In genomic region chr12:7637629-7638028, GRCm38 (mm10) we compare ENCODE assay signal across 26 mouse cellular contexts.
DNase-seq lines count a peak whose midpoint lies in the region; ATAC-seq and TF ChIP-seq lines count a peak whose summit lies in the region.
"Had no signal": no experiment of that assay in that cellular context is flagged by ENCODE, and none has a peak within 500 bp of the region (broad histone marks: within the 10 kb centered on the region; RNA-seq: fewer than 3 reads in every experiment).

No protein-coding gene starts in this region.

- H3K9ac ChIP-seq in hindbrain, embryonic 13.5 days = no peak overlapping the region
- no peak overlapping the region for H3K9ac ChIP-seq in hindbrain, postnatal 0 days (replicated peaks; ENCODE audit: low read length)
- H3K9ac ChIP-seq: embryonic facial prominence, embryonic 15.5 days; heart, embryonic 15.5 days; hindbrain, embryonic 15.5 days had no signal

- H3K36me3 ChIP-seq in heart, embryonic 10.5 days = no peaks in the 10 kb centered on the region
- H3K36me3 ChIP-seq in hindbrain, embryonic 13.5 days = no peaks in the 10 kb centered on the region
- no peaks in the 10 kb centered on the region for H3K36me3 ChIP-seq in hindbrain, postnatal 0 days (ENCODE audit: insufficient read depth, low read length)
- H3K36me3 ChIP-seq: embryonic facial prominence, embryonic 15.5 days; forebrain, embryonic 10.5 days; G1E; heart, embryonic 15.5 days; hindbrain, embryonic 10.5 days; hindbrain, embryonic 15.5 days had no signal

- no peaks in the 10 kb centered on the region for H3K4me1 ChIP-seq in heart, embryonic 10.5 days
- peaks cover 5% of the 10 kb centered on the region; the same call in 1 of the 2 replicates for H3K4me1 ChIP-seq in hindbrain, embryonic 13.5 days (replicated peaks)
- H3K4me1 ChIP-seq in hindbrain, postnatal 0 days (ENCODE audit: insufficient read depth, low read length) = no peaks in the 10 kb centered on the region
- H3K4me1 ChIP-seq in lung, adult 2 months (ENCODE audit: control insufficient read depth, insufficient read depth, low read length) = no peaks in the 10 kb centered on the region
- H3K4me1 ChIP-seq: embryonic facial prominence, embryonic 15.5 days; forebrain, embryonic 10.5 days; heart, embryonic 15.5 days; hindbrain, embryonic 10.5 days had no signal

- no peaks in the 10 kb centered on the region for H3K27me3 ChIP-seq in heart, embryonic 10.5 days (ENCODE audit: insufficient read depth, poor library complexity, severe bottlenecking)
- no peaks in the 10 kb centered on the region for H3K27me3 ChIP-seq in hindbrain, embryonic 13.5 days
- H3K27me3 ChIP-seq in hindbrain, postnatal 0 days (ENCODE audit: insufficient read depth, low read length) = no peaks in the 10 kb centered on the region
- H3K27me3 ChIP-seq: embryonic facial prominence, embryonic 15.5 days; heart, embryonic 15.5 days; hindbrain, embryonic 15.5 days had no signal

- H3K4me3 ChIP-seq in heart, embryonic 10.5 days = no peak overlapping the region
- no peak overlapping the region for H3K4me3 ChIP-seq in hindbrain, embryonic 13.5 days
- no peak overlapping the region for H3K4me3 ChIP-seq in hindbrain, postnatal 0 days (ENCODE audit: low read length)
- no peak overlapping the region for H3K4me3 ChIP-seq in lung, adult 2 months (replicated peaks; ENCODE audit: extremely low read depth, low read depth, low read length)
- H3K4me3 ChIP-seq: embryonic facial prominence, embryonic 15.5 days; erythroblast, embryonic 14.5 days; forebrain, embryonic 10.5 days; gastrocnemius, adult 2 months; heart, embryonic 15.5 days; hindbrain, embryonic 10.5 days; hindbrain, embryonic 15.5 days had no signal

- 79% methylated on average over 4 of the region's 4 CpGs for WGBS in heart, embryonic 10.5 days
- 64% methylated on average over 4 of the region's 4 CpGs for WGBS in hindbrain, embryonic 13.5 days
- WGBS in hindbrain, postnatal 0 days = 66% methylated on average over 4 of the region's 4 CpGs
- 57% methylated on average over 4 of the region's 4 CpGs for WGBS in lung, adult 2 months

- no peak for TF ChIP-seq POLR2A in lung, adult 2 months (IDR thresholded peaks at IDR 0.05; ENCODE audit: borderline replicate concordance, extremely low read depth, low read depth, low read length)

- no peak overlapping the region for H3K27ac ChIP-seq in heart, embryonic 10.5 days
- peak overlapping the region; percentile 18; the same call in 1 of the 2 replicates for H3K27ac ChIP-seq in hindbrain, embryonic 13.5 days
- H3K27ac ChIP-seq in hindbrain, postnatal 0 days = no peak overlapping the region
- H3K27ac ChIP-seq: embryonic facial prominence, embryonic 15.5 days; forebrain, embryonic 10.5 days; gastrocnemius, adult 2 months; heart, embryonic 15.5 days; hindbrain, embryonic 10.5 days; hindbrain, embryonic 15.5 days had no signal

- no peaks in the 10 kb centered on the region for H3K9me3 ChIP-seq in heart, embryonic 10.5 days
- no peaks in the 10 kb centered on the region for H3K9me3 ChIP-seq in hindbrain, embryonic 13.5 days
- H3K9me3 ChIP-seq in hindbrain, postnatal 0 days (ENCODE audit: low read length) = no peaks in the 10 kb centered on the region
- H3K9me3 ChIP-seq: embryonic facial prominence, embryonic 15.5 days; forebrain, embryonic 10.5 days; heart, embryonic 15.5 days; hindbrain, embryonic 10.5 days; hindbrain, embryonic 15.5 days had no signal

- no peak for TF ChIP-seq CTCF in hindbrain, postnatal 0 days (IDR thresholded peaks at IDR 0.05; ENCODE audit: low read depth)
- TF ChIP-seq CTCF in lung, adult 2 months (IDR thresholded peaks at IDR 0.05; ENCODE audit: insufficient read depth, low read length) = no peak

- ATAC-seq in hindbrain, embryonic 13.5 days (ENCODE audit: low FRiP score) = no peak
- no peak for ATAC-seq in hindbrain, postnatal 0 days
- ATAC-seq: CD4-positive, CD25-positive, alpha-beta regulatory T cell, adult 4 months; inflammation-experienced regulatory T-cells, adult 6 months had no signal

- intact Hi-C loops in heart, postnatal 25 days (cut with DNase I) = no loop called here

- DNase-seq in adrenal gland, postnatal 10 days = peak; percentile 8
- no peak for DNase-seq in adrenal gland, postnatal 36 days
- peak; percentile 92 for DNase-seq in heart, adult 11 months
- DNase-seq in heart, embryonic 10.5 days (ENCODE audit: low spot score) = no peak
- no peak for DNase-seq in hindbrain, postnatal 0 days (ENCODE audit: low spot score)
- DNase-seq in heart, postnatal 25 days (ENCODE audit: low spot score) = peak; percentile 1
- DNase-seq in lung, adult 2 months = no peak
- DNase-seq: adrenal gland, adult 8-10 months; B cell, adult 2 months; cerebellum, adult 11 months; cerebellum, adult 8-10 months; cerebellum, postnatal 14 days; embryo, embryonic 11 days; gastrocnemius, adult 2 months; gastrocnemius, postnatal 25 days; kidney, adult 8-10 months had no signal

- no peak overlapping the region for H3K4me2 ChIP-seq in hindbrain, embryonic 13.5 days
- no peak overlapping the region for H3K4me2 ChIP-seq in hindbrain, postnatal 0 days (ENCODE audit: low read depth, low read length)
- H3K4me2 ChIP-seq: embryonic facial prominence, embryonic 15.5 days; heart, embryonic 15.5 days; hindbrain, embryonic 15.5 days had no signal

Comparison
In these comparisons a context has a peak if more than half of its experiments do, and no peak if none do; other contexts are left out.
1. DNase-seq: peak in adrenal gland, postnatal 10 days (single experiment), heart, adult 11 months (single experiment) and heart, postnatal 25 days (single experiment); none in adrenal gland, postnatal 36 days (0 of 2), heart, embryonic 10.5 days (single experiment), hindbrain, postnatal 0 days (single experiment) and lung, adult 2 months (single experiment).